Mouse (Mus musculus): Measurements from ENCODE around the gene Atp2b2.

Gene Atp2b2

GRCm38 (mm10) chr6:113857310-113857873, 185.0 kb downstream of the Atp2b2 start:
- DNase-seq (ENCODE audit: low read depth) = no peak

GRCm38 (mm10) chr6:113856790-113857189, 185.6 kb downstream of the Atp2b2 start:
- DNase-seq (ENCODE audit: low read depth) = no peak

- no peak for DNase-seq (ENCODE audit: low read depth)
Measured at GRCm38 (mm10) chr6:113856095-113856646, 186.2 kb downstream of the Atp2b2 start.

- DNase-seq (ENCODE audit: low read depth) = no peak
Measured at GRCm38 (mm10) chr6:113855581-113855980, 186.8 kb downstream of the Atp2b2 start.

- DNase-seq (ENCODE audit: low read depth) = peak; percentile 22
Measured at GRCm38 (mm10) chr6:113852318-113852717, 190.1 kb downstream of the Atp2b2 start.

- DNase-seq (ENCODE audit: low read depth) = no peak
Measured at GRCm38 (mm10) chr6:113849819-113850218, 192.6 kb downstream of the Atp2b2 start.

- no peak for DNase-seq (ENCODE audit: low read depth)
Measured at GRCm38 (mm10) chr6:113848655-113849054, 193.8 kb downstream of the Atp2b2 start.

- no peak for DNase-seq (ENCODE audit: low read depth)
Measured at GRCm38 (mm10) chr6:113847092-113847491, 195.3 kb downstream of the Atp2b2 start.

- DNase-seq (ENCODE audit: low read depth) = no peak
Measured at GRCm38 (mm10) chr6:113843248-113843647, 199.2 kb downstream of the Atp2b2 start.

- no peak for DNase-seq (ENCODE audit: low read depth)
Measured at GRCm38 (mm10) chr6:113838493-113838892, 203.9 kb downstream of the Atp2b2 start.

GRCm38 (mm10) chr6:113837740-113838139, 204.7 kb downstream of the Atp2b2 start:
- DNase-seq (ENCODE audit: low read depth) = no peak

GRCm38 (mm10) chr6:113836545-113836944, 205.9 kb downstream of the Atp2b2 start:
- no peak for DNase-seq (ENCODE audit: low read depth)

GRCm38 (mm10) chr6:113830463-113830862, 211.9 kb downstream of the Atp2b2 start:
- no peak for DNase-seq (ENCODE audit: low read depth)

GRCm38 (mm10) chr6:113827309-113827708, 215.1 kb downstream of the Atp2b2 start:
- no peak for DNase-seq (ENCODE audit: low read depth)

GRCm38 (mm10) chr6:113822417-113822816, 220.0 kb downstream of the Atp2b2 start:
- no peak for DNase-seq (ENCODE audit: low read depth)

GRCm38 (mm10) chr6:113816690-113817089, 225.7 kb downstream of the Atp2b2 start:
- no peak for DNase-seq (ENCODE audit: low read depth)

GRCm38 (mm10) chr6:113811462-113811861, 231.0 kb downstream of the Atp2b2 start:
- DNase-seq (ENCODE audit: low read depth) = no peak

GRCm38 (mm10) chr6:113810667-113811066, 231.7 kb downstream of the Atp2b2 start:
- no peak for DNase-seq (ENCODE audit: low read depth)

GRCm38 (mm10) chr6:113806241-113806640, 236.2 kb downstream of the Atp2b2 start:
- no peak for DNase-seq (ENCODE audit: low read depth)

- DNase-seq (ENCODE audit: low read depth) = no peak
Measured at GRCm38 (mm10) chr6:113801233-113801632, 241.2 kb downstream of the Atp2b2 start.

- DNase-seq (ENCODE audit: low read depth) = no peak
Measured at GRCm38 (mm10) chr6:113799915-113800314, 242.5 kb downstream of the Atp2b2 start.

- no peak for DNase-seq (ENCODE audit: low read depth)
Measured at GRCm38 (mm10) chr6:113799349-113799748, 243.1 kb downstream of the Atp2b2 start.

GRCm38 (mm10) chr6:113798921-113799320, 243.5 kb downstream of the Atp2b2 start:
- no peak for DNase-seq (ENCODE audit: low read depth)

GRCm38 (mm10) chr6:113795241-113795702, 247.1 kb downstream of the Atp2b2 start:
- no peak for DNase-seq (ENCODE audit: low read depth)

Data from fibroblast of lung, adult 2 months (primary cell).